Mouse (Mus musculus) neural tube, embryonic 12.5 days (tissue): Measurements from ENCODE around the gene Wwc1. TPM values are rescaled to one million over a fixed set of nuclear protein-coding genes. Genes with fewer than 3 reads are reported as not detected.

ENCODE experiments used
- ATAC-seq: fragments of 200-750 bp; cut with Nextera tagmentation; 2 replicates; pipeline ENCODE4 v1.8.0; 2017; ENCODE audit warnings: low read depth, mild to moderate bottlenecking, moderate TSS enrichment, moderate library complexity; ENCODE audit not compliant: low FRiP score
- H3K27ac ChIP-seq: fragments of 300-500 bp; sonication (generic); 2 replicates; pipeline ENCODE4 v1.5.1; 2016
- H3K27me3 ChIP-seq: fragments of 300-500 bp; sonication (generic); replicated peaks from 2 replicates; pipeline ENCODE4 v1.6.1; 2016; ENCODE audit warnings: mild to moderate bottlenecking
- H3K36me3 ChIP-seq: fragments of 300-500 bp; sonication (generic); 2 replicates; pipeline ENCODE4 v1.6.1; 2016; ENCODE audit warnings: mild to moderate bottlenecking
- H3K4me1 ChIP-seq: fragments of 300-500 bp; sonication (generic); 2 replicates; pipeline ENCODE4 v1.6.1; 2016
- H3K4me2 ChIP-seq: fragments of 300-500 bp; sonication (generic); replicated peaks from 2 replicates; pipeline ENCODE4 v1.6.1; 2016; ENCODE audit warnings: mild to moderate bottlenecking
- H3K4me3 ChIP-seq: fragments of 300-500 bp; sonication (generic); 2 replicates; pipeline ENCODE4 v1.5.1; 2016
- H3K9ac ChIP-seq: fragments of 300-500 bp; sonication (generic); 2 replicates; pipeline ENCODE4 v1.6.1; 2016; ENCODE audit warnings: mild to moderate bottlenecking
- H3K9me3 ChIP-seq: fragments of 300-500 bp; sonication (generic); 2 replicates; pipeline ENCODE4 v1.6.1; 2016; ENCODE audit warnings: mild to moderate bottlenecking
- WGBS: fragments of 180-500 bp; shearing (Covaris S2); methylation state at CpG from one replicate; pipeline ENCODE4 v1.1.7; 2016; 5-methylcytosine and 5-hydroxymethylcytosine counted together
- polyA plus RNA-seq: library from polyadenylated mRNA; unstranded; fragments of >200 nt; fragmentation: Nextera tagmentation; extraction: Ambion mirVana; gene quantifications from 2 replicates; pipeline ENCODE4 v1.2.1, GENCODE M21; 2016

The Wwc1 gene
- polyA plus RNA-seq: 13.6 and 15.5 TPM in 2 replicates

- Histone ChIP-seq H3K4me2 (peak within 1 kb of the TSS; percentile 93), H3K27ac (no peak within 1 kb of the TSS), H3K36me3 (no peaks in the 10 kb centered on the region), H3K9ac (peak within 1 kb of the TSS; percentile 89), H3K4me1 (peaks cover 39% of the 10 kb centered on the region), H3K27me3 (peaks cover 8% of the 10 kb centered on the region; the same call in 1 of the 2 replicates), H3K9me3 (no peaks in the 10 kb centered on the region), H3K4me3 (peak within 1 kb of the TSS; percentile 87)
- ATAC-seq: peak; percentile 81
- WGBS: under 1% methylated on average over 35 of the region's 47 CpGs
Observed at GRCm38 (mm10) chr11:35980411-35980917, at the start of gene Wwc1. Gene Wwc1 (minus strand): TSS chr11:35980527.

- 75% methylated on average over 3 of the region's 3 CpGs for WGBS
Observed at GRCm38 (mm10) chr11:36020009-36020408, 39.7 kb upstream of the Wwc1 start.

GRCm38 (mm10) chr11:36013179-36013578 lies 32.9 kb upstream of the Wwc1 start:
- no peak for ATAC-seq
- H3K4me2 ChIP-seq: no peak overlapping the region
- H3K36me3 ChIP-seq: no peaks in the 10 kb centered on the region
- no peaks in the 10 kb centered on the region for H3K9me3 ChIP-seq
- no peaks in the 10 kb centered on the region for H3K27me3 ChIP-seq
- H3K27ac ChIP-seq: no peak overlapping the region
- H3K9ac ChIP-seq: no peak overlapping the region
- 79% methylated on average over 4 of the region's 4 CpGs for WGBS
- 0 out of 2 replicates have a peak, but pooled peaks cover 7% of the 10 kb centered on the region for H3K4me1 ChIP-seq
- no peak overlapping the region for H3K4me3 ChIP-seq

More at GRCm38 (mm10) chr11:36020009-36020408, 39.7 kb upstream of the Wwc1 start:
- no peak overlapping the region for H3K9ac ChIP-seq
- no peaks in the 10 kb centered on the region for H3K4me1 ChIP-seq
- peaks cover 18% of the 10 kb centered on the region for H3K36me3 ChIP-seq
- H3K4me2 ChIP-seq: no peak overlapping the region
- no peak overlapping the region for H3K27ac ChIP-seq
- no peaks in the 10 kb centered on the region for H3K9me3 ChIP-seq
- no peak overlapping the region for H3K4me3 ChIP-seq
- 0 out of 2 replicates have a peak, but pooled peaks cover 4% of the 10 kb centered on the region for H3K27me3 ChIP-seq
- no peak for ATAC-seq

GRCm38 (mm10) chr11:36009281-36010208 lies 29.2 kb upstream of the Wwc1 start:
- H3K27me3 ChIP-seq: peaks cover under 1% of the 10 kb centered on the region; the same call in 1 of the 2 replicates
- ATAC-seq: peak; percentile 92
- H3K4me2 ChIP-seq: no peak overlapping the region
- no peak overlapping the region for H3K4me3 ChIP-seq
- no peak overlapping the region for H3K27ac ChIP-seq
- 0 out of 2 replicates have a peak, but pooled peaks cover 7% of the 10 kb centered on the region for H3K4me1 ChIP-seq
- H3K9me3 ChIP-seq: no peaks in the 10 kb centered on the region
- H3K36me3 ChIP-seq: no peaks in the 10 kb centered on the region
- H3K9ac ChIP-seq: no peak overlapping the region
- WGBS: 25% methylated on average over 11 of the region's 11 CpGs

GRCm38 (mm10) chr11:36002900-36003299 lies 22.6 kb upstream of the Wwc1 start:
- Histone ChIP-seq H3K36me3 (no peaks in the 10 kb centered on the region), H3K27ac (no peak overlapping the region), H3K9me3 (no peaks in the 10 kb centered on the region), H3K27me3 (peaks cover 3% of the 10 kb centered on the region; the same call in 1 of the 2 replicates), H3K4me2 (no peak overlapping the region), H3K4me3 (no peak overlapping the region), H3K4me1 (peaks cover 20% of the 10 kb centered on the region), H3K9ac (no peak overlapping the region)
- ATAC-seq: no peak
- 50% methylated on average over 4 of the region's 4 CpGs for WGBS

GRCm38 (mm10) chr11:36001282-36001970 lies 21.1 kb upstream of the Wwc1 start:
- peak; percentile 84 for ATAC-seq
- Histone ChIP-seq H3K27ac (no peak overlapping the region), H3K36me3 (no peaks in the 10 kb centered on the region), H3K4me2 (peak overlapping the region; percentile 47), H3K4me1 (peaks cover 20% of the 10 kb centered on the region), H3K9ac (0 out of 2 replicates have a peak overlapping the region, but pooled peaks have one; percentile 17), H3K4me3 (no peak overlapping the region), H3K27me3 (peaks cover 3% of the 10 kb centered on the region; the same call in 1 of the 2 replicates), H3K9me3 (no peaks in the 10 kb centered on the region)
- WGBS: 7% methylated on average over 28 of the region's 28 CpGs

GRCm38 (mm10) chr11:36000585-36001281 lies 20.4 kb upstream of the Wwc1 start:
- peak; percentile 27 for ATAC-seq
- no peaks in the 10 kb centered on the region for H3K36me3 ChIP-seq
- H3K4me1 ChIP-seq: peaks cover 20% of the 10 kb centered on the region
- H3K4me2 ChIP-seq: peak overlapping the region; percentile 47
- no peak overlapping the region for H3K9ac ChIP-seq
- H3K27me3 ChIP-seq: peaks cover 3% of the 10 kb centered on the region; the same call in 1 of the 2 replicates
- no peak overlapping the region for H3K27ac ChIP-seq
- WGBS: 3% methylated on average over 10 of the region's 10 CpGs
- no peaks in the 10 kb centered on the region for H3K9me3 ChIP-seq
- no peak overlapping the region for H3K4me3 ChIP-seq

- peaks cover 3% of the 10 kb centered on the region; the same call in 1 of the 2 replicates for H3K27me3 ChIP-seq
- H3K9me3 ChIP-seq: 0 out of 2 replicates have a peak, but pooled peaks cover 4% of the 10 kb centered on the region
- peak overlapping the region; percentile 25; the same call in 1 of the 2 replicates for H3K4me2 ChIP-seq
- peak; percentile 35 for ATAC-seq
- H3K9ac ChIP-seq: no peak overlapping the region
- H3K27ac ChIP-seq: no peak overlapping the region
- no peak overlapping the region for H3K4me3 ChIP-seq
- no peaks in the 10 kb centered on the region for H3K36me3 ChIP-seq
- WGBS: 8% methylated on average over 4 of the region's 4 CpGs
- peaks cover 20% of the 10 kb centered on the region for H3K4me1 ChIP-seq
Observed at GRCm38 (mm10) chr11:36000038-36000437, 19.7 kb upstream of the Wwc1 start.

- Histone ChIP-seq H3K4me3 (no peak overlapping the region), H3K4me1 (peaks cover 20% of the 10 kb centered on the region), H3K9ac (no peak overlapping the region), H3K27ac (no peak overlapping the region), H3K9me3 (0 out of 2 replicates have a peak, but pooled peaks cover 4% of the 10 kb centered on the region), H3K27me3 (0 out of 2 replicates have a peak, but pooled peaks cover 3% of the 10 kb centered on the region), H3K4me2 (no peak overlapping the region), H3K36me3 (no peaks in the 10 kb centered on the region)
- no peak for ATAC-seq
- WGBS: 84% methylated on average over 12 of the region's 12 CpGs
Observed at GRCm38 (mm10) chr11:35998048-35998447, 17.7 kb upstream of the Wwc1 start.

- no peak overlapping the region for H3K4me3 ChIP-seq
- H3K36me3 ChIP-seq: no peaks in the 10 kb centered on the region
- 0 out of 2 replicates have a peak, but pooled peaks cover 4% of the 10 kb centered on the region for H3K9me3 ChIP-seq
- H3K27me3 ChIP-seq: 0 out of 2 replicates have a peak, but pooled peaks cover 3% of the 10 kb centered on the region
- peaks cover 6% of the 10 kb centered on the region for H3K4me1 ChIP-seq
- no peak for ATAC-seq
- H3K9ac ChIP-seq: no peak overlapping the region
- H3K4me2 ChIP-seq: no peak overlapping the region
- H3K27ac ChIP-seq: no peak overlapping the region
Observed at GRCm38 (mm10) chr11:35995310-35995709, 15.0 kb upstream of the Wwc1 start.

GRCm38 (mm10) chr11:35991846-35992245 lies 11.5 kb upstream of the Wwc1 start:
- Histone ChIP-seq H3K27me3 (0 out of 2 replicates have a peak, but pooled peaks cover 3% of the 10 kb centered on the region), H3K9ac (no peak overlapping the region), H3K27ac (no peak overlapping the region), H3K36me3 (no peaks in the 10 kb centered on the region), H3K4me2 (no peak overlapping the region), H3K4me1 (no peaks in the 10 kb centered on the region), H3K9me3 (0 out of 2 replicates have a peak, but pooled peaks cover 4% of the 10 kb centered on the region), H3K4me3 (no peak overlapping the region)
- no peak for ATAC-seq
- 83% methylated on average over 2 of the region's 2 CpGs for WGBS
